Mouse (Mus musculus) mammary gland, adult 2 months (tissue): ENCODE measurements around the gene Vmn1r77. TPM values are rescaled to one million over a fixed set of nuclear protein-coding genes. Genes with fewer than 3 reads are reported as not detected.

Experiments used
- polyA plus RNA-seq: library from polyadenylated mRNA; depleted of rRNA; stranded (reverse); fragments of >200 nt; gene quantifications from 2 replicates; pipeline ENCODE4 v1.2.3, GENCODE M21; 2012; ENCODE audit warnings: low replicate concordance; rRNA removed

Vmn1r77 gene
- not detected in 2 replicates for polyA plus RNA-seq

GRCm38 (mm10) chr7:12036452-12036851 lies at the start of gene Vmn1r77:
TSS of gene Vmn1r77 (plus strand) at chr7:12036752.

Other genes starting within 250 kb of the Vmn1r77 start
- gene Vmn1r74, start 202.8 kb upstream of the Vmn1r77 start, polyA plus RNA-seq = not detected in 2 replicates
- gene Vmn1r75, start 162.1 kb upstream of the Vmn1r77 start, polyA plus RNA-seq = not detected in 2 replicates
- not detected in 2 replicates for gene Vmn1r76, start 98.5 kb upstream of the Vmn1r77 start, polyA plus RNA-seq
- not detected in 2 replicates for gene Vmn1r78, start 113.5 kb downstream of the Vmn1r77 start, polyA plus RNA-seq
- not detected in 2 replicates for gene Vmn1r79, start 134.5 kb downstream of the Vmn1r77 start, polyA plus RNA-seq
- not detected in 2 replicates for gene Vmn1r80, start 152.5 kb downstream of the Vmn1r77 start, polyA plus RNA-seq
- gene Vmn1r81, start 231.5 kb downstream of the Vmn1r77 start, polyA plus RNA-seq = not detected in 2 replicates